Mouse (Mus musculus) G1E (cell line): ENCODE measurements around the gene Eci1. TPM values are rescaled to one million over a fixed set of nuclear protein-coding genes. Genes with fewer than 3 reads are reported as not detected.

ENCODE experiments used
- ATAC-seq: 2 replicates; pipeline ENCODE4 v1.8.0; 2016; ENCODE audit warnings: mild to moderate bottlenecking; ENCODE audit not compliant: insufficient number of reproducible peaks, poor library complexity, low FRiP score, severe bottlenecking; ENCODE audit errors: extremely low read depth
- DNase-seq: peaks from one replicate; pipeline ENCODE4 v3.0.0; 2012; ENCODE audit warnings: low spot score
- H3K27me3 ChIP-seq: 2 replicates; pipeline ENCODE4 v1.6.1; 2012; ENCODE audit warnings: mild to moderate bottlenecking, low read length, inconsistent platforms; ENCODE audit not compliant: insufficient read depth
- H3K36me3 ChIP-seq: replicated peaks from 2 replicates; pipeline ENCODE3; 2012; ENCODE audit warnings: mild to moderate bottlenecking, inconsistent platforms
- H3K4me1 ChIP-seq: 2 replicates; pipeline ENCODE4 v1.6.1; 2012; ENCODE audit warnings: low read depth, low read length, inconsistent platforms, mixed read lengths; ENCODE audit not compliant: insufficient read depth
- H3K4me3 ChIP-seq: 2 replicates; pipeline ENCODE4 v1.5.1; 2012; ENCODE audit warnings: low read depth, mild to moderate bottlenecking, inconsistent platforms, low read length, moderate library complexity, mixed read lengths
- H3K9me3 ChIP-seq: replicated peaks from 2 replicates; pipeline ENCODE4 v1.6.1; 2012; ENCODE audit warnings: inconsistent platforms
- CTCF ChIP-seq: IDR thresholded peaks from 2 replicates; pipeline ENCODE4 v1.5.1; 2012; ENCODE audit warnings: low read depth, low read length, inconsistent platforms, mixed read lengths
- GATA1 ChIP-seq: IDR thresholded peaks from 2 replicates; pipeline ENCODE4 v1.6.1; 2012; ENCODE audit warnings: borderline replicate concordance, low read length, inconsistent platforms, mixed read lengths
- GATA2 ChIP-seq: IDR thresholded peaks from 2 replicates; pipeline ENCODE4 v1.6.1; 2012; ENCODE audit warnings: low read depth, low read length, inconsistent platforms, borderline replicate concordance
- POLR2AphosphoS5 ChIP-seq: IDR thresholded peaks from 2 replicates; pipeline ENCODE4 v1.6.1; 2012; ENCODE audit warnings: low read depth, low read length, inconsistent platforms; ENCODE audit not compliant: insufficient replicate concordance
- TAL1 ChIP-seq: conservative IDR thresholded peaks from 2 replicates; pipeline ENCODE4 v1.6.1; 2012; ENCODE audit warnings: low read depth, low read length, inconsistent platforms, mixed read lengths
- polyA plus RNA-seq: library from polyadenylated mRNA; stranded (reverse); fragments of >175 nt; gene quantifications from 2 replicates; pipeline ENCODE4 v1.2.3, GENCODE M21; 2012
- total RNA-seq, 2 experiments: library from RNA; stranded (forward) in 1 of 2; stranded (reverse) in 1 of 2; fragments of 200-1000 nt in 1 of 2; fragments of >200 nt in 1 of 2; fragmentation: Nextera tagmentation in 1 of 2; gene quantifications; 2 replicates each; pipeline ENCODE4 v1.2.3; 2014 to 2017

The Eci1 gene
- total and polyA plus RNA-seq, 3 experiments = 39.4 to 53.1 (median 40.9) TPM

DNA sequence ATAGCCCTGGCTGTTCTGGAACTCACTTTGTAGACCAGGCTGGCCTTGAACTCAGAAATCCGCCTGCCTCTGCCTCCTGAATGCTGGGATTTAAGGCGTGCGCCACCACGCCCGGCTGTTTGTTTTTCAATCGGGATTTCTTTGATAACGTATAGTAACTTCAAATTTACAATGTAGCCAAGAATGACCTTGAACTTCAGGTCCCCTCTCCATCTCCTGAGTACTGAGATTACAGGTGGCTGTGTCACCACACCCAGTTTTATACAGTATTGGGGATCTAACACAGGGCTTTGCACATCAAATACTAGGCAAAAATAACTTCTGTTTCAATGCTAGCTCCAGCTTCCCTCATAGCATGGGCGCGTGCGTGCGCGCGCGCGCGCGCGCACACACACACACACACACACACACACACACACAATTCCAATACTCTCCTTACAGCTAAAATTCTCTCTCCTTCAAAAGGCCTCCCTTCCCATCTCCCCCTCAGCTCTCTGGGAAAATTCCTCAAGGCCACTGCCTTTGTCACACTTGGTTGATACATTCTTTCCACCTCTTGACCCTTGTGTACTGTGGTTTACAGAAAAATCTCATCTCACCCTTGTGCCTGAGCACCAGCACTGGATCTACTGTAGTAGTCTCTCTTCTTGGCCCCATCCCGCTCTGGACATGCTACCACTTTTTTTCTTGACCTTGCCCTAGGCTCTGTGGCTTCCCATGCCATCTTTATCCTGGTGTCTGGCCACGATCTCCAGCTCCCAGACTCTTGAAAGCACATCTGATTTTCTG lies 54.8 kb downstream of the Eci1 start:
- H3K9me3 ChIP-seq = no peaks in the 10 kb centered on the region
- peaks cover 19% of the 10 kb centered on the region for H3K27me3 ChIP-seq
- DNase-seq (no peak), ATAC-seq (no peak)
- no peak for TF ChIP-seq GATA2
- no peak for TF ChIP-seq POLR2AphosphoS5
- no peak for TF ChIP-seq TAL1
- TF ChIP-seq CTCF = no peak
- TF ChIP-seq GATA1 = no peak
- H3K4me3 ChIP-seq = no peak overlapping the region
- H3K36me3 ChIP-seq = peaks cover 21% of the 10 kb centered on the region
- H3K4me1 ChIP-seq = peaks cover 38% of the 10 kb centered on the region

DNA sequence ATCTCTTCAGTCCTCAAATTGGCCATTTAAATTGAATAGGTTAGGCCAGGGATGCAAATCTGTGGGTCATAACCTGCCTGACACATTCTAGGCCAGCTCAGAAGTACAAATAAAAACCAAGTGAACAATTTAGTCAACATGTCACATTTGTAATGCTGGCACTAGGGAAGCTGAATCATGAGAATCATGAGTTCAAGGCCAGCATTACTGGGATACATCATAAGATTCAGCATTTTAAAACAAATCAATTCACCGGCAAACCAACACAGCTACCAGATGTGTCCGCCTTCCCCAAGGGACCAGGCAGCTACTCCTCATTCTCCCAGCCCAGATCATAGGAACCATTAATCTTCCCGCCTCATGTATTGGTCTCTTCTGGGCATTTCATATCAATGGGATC lies 57.1 kb downstream of the Eci1 start:
- peaks cover 36% of the 10 kb centered on the region for H3K27me3 ChIP-seq
- TF ChIP-seq GATA1 (no peak), CTCF (no peak), POLR2AphosphoS5 (no peak), TAL1 (no peak), GATA2 (no peak)
- no peak for ATAC-seq

DNA sequence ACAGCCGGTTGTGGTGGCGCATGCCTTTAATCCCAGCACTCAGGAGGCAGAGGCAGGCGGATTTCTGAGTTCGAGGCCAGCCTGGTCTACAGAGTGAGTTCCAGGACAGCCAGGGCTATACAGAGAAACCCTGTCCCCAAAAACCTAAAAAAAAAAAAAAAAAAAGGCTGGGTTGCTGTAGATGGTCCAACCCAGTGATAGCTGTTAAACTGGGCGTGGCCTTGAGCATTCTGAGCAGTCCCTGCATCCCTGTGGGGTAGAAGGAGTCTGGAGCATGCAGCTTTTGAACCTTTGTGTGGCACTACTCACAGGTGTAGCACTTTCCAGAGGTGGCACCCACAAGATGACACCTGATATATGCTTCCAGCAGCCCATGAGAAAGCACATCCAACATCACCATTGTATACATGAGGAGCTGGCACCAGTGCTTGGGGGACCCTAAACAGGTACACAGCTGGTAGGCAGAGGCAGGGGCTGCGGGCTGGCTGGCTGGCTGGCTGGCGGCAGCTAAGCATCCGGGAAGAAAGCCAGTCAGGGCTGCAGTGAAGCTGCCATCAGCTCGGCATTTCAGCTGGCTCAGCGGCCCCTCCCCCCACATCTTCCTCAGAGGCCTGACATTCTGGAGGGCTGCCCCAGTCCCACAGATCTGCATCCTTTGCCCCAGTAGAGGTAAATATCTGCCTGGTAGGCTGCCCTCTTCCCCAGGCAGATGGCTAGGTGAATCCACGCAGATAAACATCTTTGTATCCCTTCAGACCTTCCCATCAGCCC lies 58.8 kb downstream of the Eci1 start:
- H3K27me3 ChIP-seq = peaks cover 53% of the 10 kb centered on the region
- H3K9me3 ChIP-seq = peaks cover 9% of the 10 kb centered on the region
- no peaks in the 10 kb centered on the region for H3K36me3 ChIP-seq
- ATAC-seq = no peak
- no peak overlapping the region; the same call in 1 of the 2 replicates for H3K4me3 ChIP-seq
- TF ChIP-seq TAL1 (no peak), POLR2AphosphoS5 (no peak), CTCF (no peak), GATA2 (no peak), GATA1 (no peak)
- no peak for DNase-seq
- H3K4me1 ChIP-seq = peaks cover 16% of the 10 kb centered on the region

More for the DNA sequence above, 57.1 kb downstream of the Eci1 start:
- no peaks in the 10 kb centered on the region for H3K36me3 ChIP-seq
- no peak for DNase-seq
- peaks cover 3% of the 10 kb centered on the region for H3K9me3 ChIP-seq
- peaks cover 18% of the 10 kb centered on the region for H3K4me1 ChIP-seq
- H3K4me3 ChIP-seq = no peak overlapping the region

DNA sequence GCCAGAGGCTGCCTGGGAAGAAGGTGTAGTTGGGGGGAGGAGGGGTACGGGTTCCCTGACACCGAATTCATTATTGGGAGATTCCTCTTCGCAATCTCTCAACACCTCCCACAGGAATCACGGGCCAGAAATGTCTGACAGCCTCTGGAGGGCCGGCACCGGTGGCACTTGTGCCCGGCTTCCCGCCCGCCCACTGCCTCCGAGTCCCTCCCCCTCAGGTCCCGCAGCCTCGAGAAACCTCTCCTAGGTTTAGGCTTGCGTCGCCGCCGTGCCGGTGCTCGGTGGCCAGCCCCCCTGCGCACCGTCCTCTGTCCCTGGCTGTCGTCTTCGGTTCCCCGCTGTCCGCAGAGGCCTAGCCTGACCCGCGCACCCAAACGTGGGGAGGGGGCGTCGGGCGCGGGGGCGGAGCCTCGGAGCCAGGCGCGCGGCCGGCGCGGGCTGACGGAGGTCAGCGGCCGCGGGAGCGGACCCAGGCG lies 61.8 kb downstream of the Eci1 start, which contains the start of gene Caskin1:
TSS of gene Caskin1 (plus strand) at position 416 of the 476 bp plus-strand sequence.
- no peak for TF ChIP-seq GATA2
- no peak for TF ChIP-seq CTCF
- TF ChIP-seq GATA1 = no peak
- TF ChIP-seq POLR2AphosphoS5 = no peak
- no peak for TF ChIP-seq TAL1
- H3K27me3 ChIP-seq = peaks cover 62% of the 10 kb centered on the region
- ATAC-seq (no peak), DNase-seq (no peak)
- peaks cover 9% of the 10 kb centered on the region for H3K9me3 ChIP-seq
- peak within 1 kb of the TSS; percentile 27; the same call in 1 of the 2 replicates for H3K4me3 ChIP-seq
- H3K36me3 ChIP-seq = no peaks in the 10 kb centered on the region
- peaks cover 13% of the 10 kb centered on the region for H3K4me1 ChIP-seq

DNA sequence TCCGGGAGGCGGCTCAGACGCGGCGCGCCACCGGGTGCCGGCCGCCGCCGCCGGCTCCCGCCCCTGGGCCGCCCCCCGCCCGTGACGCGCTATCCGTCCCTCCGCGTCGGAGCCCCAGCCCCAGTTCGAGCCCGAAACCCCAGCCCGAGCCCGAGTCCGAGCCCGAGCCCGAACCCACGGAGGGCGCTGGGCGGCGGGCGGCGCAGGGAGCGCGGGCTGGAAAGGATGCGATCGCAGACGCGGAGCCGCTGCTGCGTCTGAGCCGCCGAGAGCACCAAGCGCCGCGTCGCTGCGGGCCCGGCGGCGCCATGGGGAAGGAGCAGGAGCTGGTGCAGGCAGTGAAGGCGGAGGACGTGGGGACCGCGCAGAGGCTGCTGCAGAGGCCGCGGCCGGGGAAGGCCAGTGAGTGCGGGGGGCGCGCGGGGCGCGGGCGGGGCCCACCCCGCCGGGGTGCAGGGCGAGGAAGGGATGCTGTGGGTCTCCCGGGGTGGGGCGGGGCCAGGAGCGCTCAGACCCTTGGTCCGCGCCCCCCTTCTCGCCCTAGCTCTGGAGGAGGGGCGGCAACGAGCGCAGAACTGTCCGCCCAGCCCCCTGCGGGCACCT lies 62.3 kb downstream of the Eci1 start:
- peaks cover 9% of the 10 kb centered on the region for H3K9me3 ChIP-seq
- H3K4me1 ChIP-seq = peaks cover 13% of the 10 kb centered on the region
- H3K36me3 ChIP-seq = no peaks in the 10 kb centered on the region
- peaks cover 59% of the 10 kb centered on the region for H3K27me3 ChIP-seq
- DNase-seq (no peak), ATAC-seq (no peak)
- peak overlapping the region; percentile 27; the same call in 1 of the 2 replicates for H3K4me3 ChIP-seq
- no peak for TF ChIP-seq TAL1
- no peak for TF ChIP-seq POLR2AphosphoS5
- no peak for TF ChIP-seq CTCF
- no peak for TF ChIP-seq GATA2
- no peak for TF ChIP-seq GATA1

Other genes starting within 250 kb of the Eci1 start
Only the 20 nearest of the 21 such genes appear.
- 94.0 and 120 TPM in 2 replicates for gene Tbc1d24, start 221.1 kb upstream of the Eci1 start, total RNA-seq (2014; fragmentation: Nextera tagmentation)
- gene Tbc1d24, start 221.1 kb upstream of the Eci1 start, total RNA-seq (2017) = 57.9 and 59.1 TPM in 2 replicates
- gene Tbc1d24, start 221.1 kb upstream of the Eci1 start, polyA plus RNA-seq = 14.6 and 23.4 TPM in 2 replicates
- 3.8 and 3.9 TPM in 2 replicates for gene Ntn3, start 217.1 kb upstream of the Eci1 start, total RNA-seq (2014; fragmentation: Nextera tagmentation)
- gene Ntn3, start 217.1 kb upstream of the Eci1 start, total RNA-seq (2017) = 1.5 and 2.1 TPM in 2 replicates
- 1.6 and 1.8 TPM in 2 replicates for gene Ntn3, start 217.1 kb upstream of the Eci1 start, polyA plus RNA-seq
- 22.8 and 41.7 TPM in 2 replicates for gene Tedc2, start 205.8 kb upstream of the Eci1 start, total RNA-seq (2014; fragmentation: Nextera tagmentation)
- gene Tedc2, start 205.8 kb upstream of the Eci1 start, total RNA-seq (2017) = 38.3 and 46.5 TPM in 2 replicates
- gene Tedc2, start 205.8 kb upstream of the Eci1 start, polyA plus RNA-seq = 47.0 and 55.1 TPM in 2 replicates
- gene Ccnf, start 175.2 kb upstream of the Eci1 start, total RNA-seq (2014; fragmentation: Nextera tagmentation) = 65.0 and 73.4 TPM in 2 replicates
- gene Ccnf, start 175.2 kb upstream of the Eci1 start, total RNA-seq (2017) = 59.1 and 65.1 TPM in 2 replicates
- gene Ccnf, start 175.2 kb upstream of the Eci1 start, polyA plus RNA-seq = 87.0 and 87.6 TPM in 2 replicates
- gene Abca17, start 75.6 kb upstream of the Eci1 start, total RNA-seq (2014; fragmentation: Nextera tagmentation) = not detected in 2 replicates
- under 0.01 and 0.12 TPM in 2 replicates for gene Abca17, start 75.6 kb upstream of the Eci1 start, total RNA-seq (2017)
- gene Abca17, start 75.6 kb upstream of the Eci1 start, polyA plus RNA-seq = not detected in 2 replicates
- 65.4 and 68.9 TPM in 2 replicates for gene Abca3, start 74.7 kb upstream of the Eci1 start, total RNA-seq (2014; fragmentation: Nextera tagmentation)
- gene Abca3, start 74.7 kb upstream of the Eci1 start, total RNA-seq (2017) = 22.1 and 24.0 TPM in 2 replicates
- 29.2 and 29.5 TPM in 2 replicates for gene Abca3, start 74.7 kb upstream of the Eci1 start, polyA plus RNA-seq
- 121 and 123 TPM in 2 replicates for gene Rnps1, start 12.1 kb upstream of the Eci1 start, total RNA-seq (2014; fragmentation: Nextera tagmentation)
- gene Rnps1, start 12.1 kb upstream of the Eci1 start, total RNA-seq (2017) = 152 and 177 TPM in 2 replicates
- gene Rnps1, start 12.1 kb upstream of the Eci1 start, polyA plus RNA-seq = 428 and 563 TPM in 2 replicates
- 0.73 and 1.3 TPM in 2 replicates for gene Dnase1l2, start 16.5 kb downstream of the Eci1 start, total RNA-seq (2014; fragmentation: Nextera tagmentation)
- gene Dnase1l2, start 16.5 kb downstream of the Eci1 start, total RNA-seq (2017) = 1.7 and 2.3 TPM in 2 replicates
- gene Dnase1l2, start 16.5 kb downstream of the Eci1 start, polyA plus RNA-seq = 0.05 and 0.18 TPM in 2 replicates
- 21.7 and 37.2 TPM in 2 replicates for gene E4f1, start 43.7 kb downstream of the Eci1 start, total RNA-seq (2014; fragmentation: Nextera tagmentation)
- 17.4 and 18.4 TPM in 2 replicates for gene E4f1, start 43.7 kb downstream of the Eci1 start, total RNA-seq (2017)
- gene E4f1, start 43.7 kb downstream of the Eci1 start, polyA plus RNA-seq = 17.1 and 19.7 TPM in 2 replicates
- gene Pgp, start 43.8 kb downstream of the Eci1 start, total RNA-seq (2014; fragmentation: Nextera tagmentation) = 17.8 and 19.6 TPM in 2 replicates
- gene Pgp, start 43.8 kb downstream of the Eci1 start, total RNA-seq (2017) = 13.3 and 13.9 TPM in 2 replicates
- 58.3 and 69.2 TPM in 2 replicates for gene Pgp, start 43.8 kb downstream of the Eci1 start, polyA plus RNA-seq
- gene Bricd5, start 47.2 kb downstream of the Eci1 start, total RNA-seq (2014; fragmentation: Nextera tagmentation) = not detected in 2 replicates
- 0.33 and 0.58 TPM in 2 replicates for gene Bricd5, start 47.2 kb downstream of the Eci1 start, total RNA-seq (2017)
- gene Bricd5, start 47.2 kb downstream of the Eci1 start, polyA plus RNA-seq = 0.23 and 0.27 TPM in 2 replicates
- 5.2 and 7.0 TPM in 2 replicates for gene Mlst8, start 52.4 kb downstream of the Eci1 start, total RNA-seq (2014; fragmentation: Nextera tagmentation)
- gene Mlst8, start 52.4 kb downstream of the Eci1 start, total RNA-seq (2017) = 17.2 and 19.7 TPM in 2 replicates
- 6.4 and 7.1 TPM in 2 replicates for gene Mlst8, start 52.4 kb downstream of the Eci1 start, polyA plus RNA-seq
- not detected in 2 replicates for gene Caskin1, start 62.0 kb downstream of the Eci1 start, total RNA-seq (2014; fragmentation: Nextera tagmentation)
- 0.11 and 0.29 TPM in 2 replicates for gene Caskin1, start 62.0 kb downstream of the Eci1 start, total RNA-seq (2017)
- gene Caskin1, start 62.0 kb downstream of the Eci1 start, polyA plus RNA-seq = not detected in 2 replicates
- 62.8 and 70.6 TPM in 2 replicates for gene Traf7, start 101.3 kb downstream of the Eci1 start, total RNA-seq (2014; fragmentation: Nextera tagmentation)
- 81.7 and 103 TPM in 2 replicates for gene Traf7, start 101.3 kb downstream of the Eci1 start, total RNA-seq (2017)
- gene Traf7, start 101.3 kb downstream of the Eci1 start, polyA plus RNA-seq = 153 and 198 TPM in 2 replicates
- 0.83 TPM in 1 of 2 replicates, not detected in the other for gene Rab26, start 107.6 kb downstream of the Eci1 start, total RNA-seq (2014; fragmentation: Nextera tagmentation)
- 0.35 and 0.49 TPM in 2 replicates for gene Rab26, start 107.6 kb downstream of the Eci1 start, total RNA-seq (2017)
- gene Rab26, start 107.6 kb downstream of the Eci1 start, polyA plus RNA-seq = 0.24 and 0.26 TPM in 2 replicates
- gene Pkd1, start 123.2 kb downstream of the Eci1 start, total RNA-seq (2014; fragmentation: Nextera tagmentation) = 14.4 and 28.0 TPM in 2 replicates
- gene Pkd1, start 123.2 kb downstream of the Eci1 start, total RNA-seq (2017) = 5.0 and 10.3 TPM in 2 replicates
- gene Pkd1, start 123.2 kb downstream of the Eci1 start, polyA plus RNA-seq = 4.1 and 5.8 TPM in 2 replicates
- gene Tsc2, start 206.0 kb downstream of the Eci1 start, total RNA-seq (2014; fragmentation: Nextera tagmentation) = 114 and 146 TPM in 2 replicates
- gene Tsc2, start 206.0 kb downstream of the Eci1 start, total RNA-seq (2017) = 38.0 and 39.7 TPM in 2 replicates
- gene Tsc2, start 206.0 kb downstream of the Eci1 start, polyA plus RNA-seq = 66.5 and 77.5 TPM in 2 replicates
- 3.8 and 9.1 TPM in 2 replicates for gene Nthl1, start 206.0 kb downstream of the Eci1 start, total RNA-seq (2014; fragmentation: Nextera tagmentation)
- gene Nthl1, start 206.0 kb downstream of the Eci1 start, total RNA-seq (2017) = 9.8 and 16.9 TPM in 2 replicates
- gene Nthl1, start 206.0 kb downstream of the Eci1 start, polyA plus RNA-seq = 17.8 and 21.5 TPM in 2 replicates
- gene Slc9a3r2, start 223.7 kb downstream of the Eci1 start, total RNA-seq (2014; fragmentation: Nextera tagmentation) = not detected in 2 replicates
- gene Slc9a3r2, start 223.7 kb downstream of the Eci1 start, total RNA-seq (2017) = 0.16 TPM in 1 of 2 replicates, not detected in the other
- gene Slc9a3r2, start 223.7 kb downstream of the Eci1 start, polyA plus RNA-seq = 0.03 and 0.07 TPM in 2 replicates
- gene Npw, start 231.8 kb downstream of the Eci1 start, total RNA-seq (2014; fragmentation: Nextera tagmentation) = not detected in 2 replicates
- not detected in 2 replicates for gene Npw, start 231.8 kb downstream of the Eci1 start, total RNA-seq (2017)
- not detected in 2 replicates for gene Npw, start 231.8 kb downstream of the Eci1 start, polyA plus RNA-seq